Mouse (Mus musculus) hindbrain, postnatal 0 days (tissue): Measurements from ENCODE around the gene Vstm4. TPM values are rescaled to one million over a fixed set of nuclear protein-coding genes. Genes with fewer than 3 reads are reported as not detected.

ENCODE experiments used
- ATAC-seq: fragments of 200-750 bp; cut with Nextera tagmentation; 2 replicates; pipeline ENCODE4 v1.8.0; 2017; ENCODE audit warnings: mild to moderate bottlenecking, moderate TSS enrichment, moderate library complexity
- DNase-seq: peaks from one replicate; pipeline ENCODE4 v3.0.0-alpha.2; 2015; ENCODE audit warnings: low spot score
- H3K27ac ChIP-seq: fragments of 300-500 bp; sonication (generic); 2 replicates; pipeline ENCODE4 v1.5.1; 2014; ENCODE audit warnings: mild to moderate bottlenecking
- H3K27me3 ChIP-seq: fragments of 300-500 bp; sonication (generic); 2 replicates; pipeline ENCODE4 v1.6.1; 2014; ENCODE audit warnings: low read length, mixed read lengths; ENCODE audit not compliant: insufficient read depth
- H3K36me3 ChIP-seq: fragments of 300-500 bp; sonication (generic); 2 replicates; pipeline ENCODE4 v1.6.1; 2014; ENCODE audit warnings: low read length, mixed read lengths; ENCODE audit not compliant: insufficient read depth
- H3K4me1 ChIP-seq: fragments of 300-500 bp; sonication (generic); 2 replicates; pipeline ENCODE4 v1.6.1; 2014; ENCODE audit warnings: antibody characterized with exemption, low read length, mixed read lengths; ENCODE audit not compliant: insufficient read depth
- H3K4me2 ChIP-seq: fragments of 300-500 bp; sonication (generic); 2 replicates; pipeline ENCODE4 v1.6.1; 2014; ENCODE audit warnings: low read depth, mild to moderate bottlenecking, low read length, moderate library complexity, mixed read lengths
- H3K4me3 ChIP-seq: fragments of 300-500 bp; sonication (generic); 2 replicates; pipeline ENCODE4 v1.5.1; 2014; ENCODE audit warnings: low read length
- H3K9ac ChIP-seq: fragments of 300-500 bp; sonication (generic); replicated peaks from 2 replicates; pipeline ENCODE4 v1.6.1; 2014; ENCODE audit warnings: mild to moderate bottlenecking, low read length, moderate library complexity, mixed read lengths
- H3K9me3 ChIP-seq: fragments of 300-500 bp; sonication (generic); 2 replicates; pipeline ENCODE4 v1.6.1; 2016; ENCODE audit warnings: low read length, mixed read lengths
- CTCF ChIP-seq: IDR thresholded peaks from 2 replicates; pipeline ENCODE4 v1.5.1; 2016; ENCODE audit warnings: antibody characterized with exemption, control low read depth, low read depth
- WGBS: fragments of 180-500 bp; shearing (Covaris S2); extraction: QIAGEN DNeasy Blood & Tissue Kit; methylation state at CpG from one replicate; pipeline ENCODE4 v1.1.7; 2014; 5-methylcytosine and 5-hydroxymethylcytosine counted together
- polyA plus RNA-seq: library from polyadenylated mRNA; unstranded; fragments of >200 nt; fragmentation: Nextera tagmentation; extraction: Ambion mirVana; gene quantifications from 2 replicates; pipeline ENCODE4 v1.2.1, GENCODE M21; 2015
- total RNA-seq: library from RNA; depleted of rRNA; stranded (reverse); fragments of >200 nt; gene quantifications from 2 replicates; pipeline ENCODE4 v1.2.3, GENCODE M21; 2014

Vstm4 gene
- total and polyA plus RNA-seq, 2 experiments from 2014 or later, result 9.8 to 14.9 TPM

- Histone ChIP-seq H3K4me1 (peaks cover 14% of the 10 kb centered on the region; the same call in 1 of the 2 replicates), H3K27me3 (0 out of 2 replicates have a peak, but pooled peaks cover 3% of the 10 kb centered on the region), H3K9ac (no peak overlapping the region), H3K4me2 (no peak overlapping the region), H3K9me3 (no peaks in the 10 kb centered on the region), H3K27ac (no peak overlapping the region), H3K36me3 (no peaks in the 10 kb centered on the region), H3K4me3 (no peak overlapping the region)
- no peak for ATAC-seq
- 87% methylated on average over 10 of the region's 10 CpGs for WGBS
- no peak for TF ChIP-seq CTCF
- DNase-seq, result no peak
Observed at GRCm38 (mm10) chr14:32858361-32858760, 1.8 kb downstream of the Vstm4 start.

GRCm38 (mm10) chr14:32858941-32859510 lies 2.5 kb downstream of the Vstm4 start:
- 71% methylated on average over 6 of the region's 6 CpGs for WGBS
- H3K4me3 ChIP-seq, result no peak overlapping the region
- no peaks in the 10 kb centered on the region for H3K9me3 ChIP-seq
- H3K27ac ChIP-seq, result no peak overlapping the region
- H3K36me3 ChIP-seq, result no peaks in the 10 kb centered on the region
- H3K4me2 ChIP-seq, result no peak overlapping the region
- ATAC-seq, result no peak
- no peak overlapping the region for H3K9ac ChIP-seq
- TF ChIP-seq CTCF, result no peak
- peaks cover 14% of the 10 kb centered on the region; the same call in 1 of the 2 replicates for H3K4me1 ChIP-seq
- DNase-seq, result no peak
- H3K27me3 ChIP-seq, result 0 out of 2 replicates have a peak, but pooled peaks cover 3% of the 10 kb centered on the region

GRCm38 (mm10) chr14:32859831-32860569 lies 3.4 kb downstream of the Vstm4 start:
- no peak for ATAC-seq
- 0 out of 2 replicates have a peak, but pooled peaks cover 3% of the 10 kb centered on the region for H3K27me3 ChIP-seq
- no peak overlapping the region for H3K27ac ChIP-seq
- WGBS, result 56% methylated on average over 11 of the region's 11 CpGs
- H3K36me3 ChIP-seq, result no peaks in the 10 kb centered on the region
- no peaks in the 10 kb centered on the region for H3K9me3 ChIP-seq
- DNase-seq, result no peak
- H3K4me3 ChIP-seq, result no peak overlapping the region
- no peak for TF ChIP-seq CTCF
- no peak overlapping the region for H3K4me2 ChIP-seq
- H3K4me1 ChIP-seq, result peaks cover 14% of the 10 kb centered on the region; the same call in 1 of the 2 replicates
- no peak overlapping the region for H3K9ac ChIP-seq

GRCm38 (mm10) chr14:32861149-32861581 lies 4.6 kb downstream of the Vstm4 start:
- H3K4me3 ChIP-seq, result no peak overlapping the region
- 35% methylated on average over 6 of the region's 6 CpGs for WGBS
- H3K9me3 ChIP-seq, result no peaks in the 10 kb centered on the region
- 0 out of 2 replicates have a peak, but pooled peaks cover 3% of the 10 kb centered on the region for H3K27me3 ChIP-seq
- H3K27ac ChIP-seq, result 0 out of 2 replicates have a peak overlapping the region, but pooled peaks have one; percentile 8
- H3K9ac ChIP-seq, result no peak overlapping the region
- no peak for TF ChIP-seq CTCF
- peaks cover 14% of the 10 kb centered on the region; the same call in 1 of the 2 replicates for H3K4me1 ChIP-seq
- DNase-seq, result peak; percentile 59
- no peak overlapping the region for H3K4me2 ChIP-seq
- no peaks in the 10 kb centered on the region for H3K36me3 ChIP-seq
- no peak for ATAC-seq

- ATAC-seq (no peak), DNase-seq (no peak)
- no peak for TF ChIP-seq CTCF
- Histone ChIP-seq H3K9me3 (no peaks in the 10 kb centered on the region), H3K4me1 (peaks cover 14% of the 10 kb centered on the region; the same call in 1 of the 2 replicates), H3K36me3 (no peaks in the 10 kb centered on the region), H3K9ac (no peak overlapping the region), H3K4me3 (no peak overlapping the region), H3K4me2 (no peak overlapping the region), H3K27ac (0 out of 2 replicates have a peak overlapping the region, but pooled peaks have one; percentile 8), H3K27me3 (0 out of 2 replicates have a peak, but pooled peaks cover 3% of the 10 kb centered on the region)
- 43% methylated on average over 2 of the region's 2 CpGs for WGBS
Observed at GRCm38 (mm10) chr14:32861656-32862055, 5.1 kb downstream of the Vstm4 start.

GRCm38 (mm10) chr14:32865331-32865730 lies 8.8 kb downstream of the Vstm4 start:
- ATAC-seq, result no peak
- Histone ChIP-seq H3K4me2 (no peak overlapping the region), H3K9me3 (no peaks in the 10 kb centered on the region), H3K36me3 (no peaks in the 10 kb centered on the region), H3K27me3 (no peaks in the 10 kb centered on the region), H3K4me3 (no peak overlapping the region), H3K9ac (no peak overlapping the region), H3K27ac (no peak overlapping the region), H3K4me1 (peaks cover 9% of the 10 kb centered on the region; the same call in 1 of the 2 replicates)
- 84% methylated on average over 3 of the region's 3 CpGs for WGBS
- TF ChIP-seq CTCF, result no peak
- DNase-seq, result no peak

GRCm38 (mm10) chr14:32871963-32872362 lies 15.4 kb downstream of the Vstm4 start:
- WGBS, result 92% methylated on average over 5 of the region's 5 CpGs
- H3K9ac ChIP-seq, result no peak overlapping the region
- ATAC-seq (no peak), DNase-seq (no peak)
- H3K4me2 ChIP-seq, result no peak overlapping the region
- H3K9me3 ChIP-seq, result no peaks in the 10 kb centered on the region
- no peak overlapping the region for H3K4me3 ChIP-seq
- TF ChIP-seq CTCF, result no peak
- no peaks in the 10 kb centered on the region for H3K27me3 ChIP-seq
- no peak overlapping the region for H3K27ac ChIP-seq
- H3K4me1 ChIP-seq, result no peaks in the 10 kb centered on the region
- H3K36me3 ChIP-seq, result no peaks in the 10 kb centered on the region
